Mouse (Mus musculus): ENCODE data around the gene Olfr1322.

Olfr1322 gene

DNA sequence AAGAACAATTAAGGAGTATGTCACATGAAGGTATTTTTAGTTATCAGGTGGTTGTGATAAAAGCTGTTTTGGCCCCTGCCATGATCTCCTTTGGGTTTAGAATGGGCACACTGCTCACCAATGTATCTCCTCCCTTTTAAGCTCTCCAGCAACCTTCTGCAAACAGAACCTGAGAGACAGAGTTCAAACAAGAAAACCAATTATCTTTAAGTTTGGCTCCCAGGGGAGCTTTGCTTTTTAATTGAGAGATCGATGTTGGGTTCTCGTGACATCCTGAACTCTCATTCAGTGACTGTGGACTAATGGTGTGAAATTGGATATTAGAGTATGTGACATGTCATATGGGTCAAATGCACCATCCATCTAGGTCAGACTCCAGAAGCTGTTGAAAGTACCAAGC is at the start of gene Olfr1322:
Gene Olfr1322 (minus strand): TSS at position 101 of the 400 bp plus-strand sequence.
- DNase-seq (ENCODE audit: low read depth, low spot score) = no peak

- DNase-seq (ENCODE audit: low read depth, low spot score) = no peak
Measured at GRCm38 (mm10) chrX:49877651-49878349, 13.5 kb downstream of the Olfr1322 start.

Measured in skeletal muscle tissue, adult 2 months (tissue).